Mouse (Mus musculus) layer of hippocampus, adult 11-12 months (tissue): Measurements from ENCODE around the gene Fam173a.

Source experiments
- DNase-seq: peaks from one replicate; pipeline ENCODE4 v3.0.0; 2022; ENCODE audit warnings: low spot score

The Fam173a gene

DNA sequence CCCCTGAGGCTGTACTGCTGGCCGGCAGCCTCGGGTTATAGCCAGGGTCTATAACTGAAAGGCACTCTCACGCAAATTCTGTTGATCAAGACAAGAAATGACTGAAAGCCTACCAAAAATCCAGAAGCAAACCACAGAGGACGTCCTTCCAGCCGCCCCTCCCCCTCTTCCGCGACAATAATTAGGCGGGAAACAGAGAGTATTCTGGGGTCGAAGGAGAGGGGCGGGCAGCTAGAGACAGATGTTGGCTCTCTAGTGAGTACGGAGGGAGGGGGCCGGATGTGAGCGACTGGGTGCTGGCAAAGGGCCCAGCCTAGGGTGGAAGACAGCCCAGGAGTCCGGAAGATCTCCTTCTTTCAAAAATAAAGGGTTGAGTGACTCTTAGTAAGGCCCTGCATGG is at the start of gene Fam173a:
TSS of gene Fam173a (minus strand) at position 287 of the 400 bp plus-strand sequence.
- DNase-seq: peak; percentile 73

DNA sequence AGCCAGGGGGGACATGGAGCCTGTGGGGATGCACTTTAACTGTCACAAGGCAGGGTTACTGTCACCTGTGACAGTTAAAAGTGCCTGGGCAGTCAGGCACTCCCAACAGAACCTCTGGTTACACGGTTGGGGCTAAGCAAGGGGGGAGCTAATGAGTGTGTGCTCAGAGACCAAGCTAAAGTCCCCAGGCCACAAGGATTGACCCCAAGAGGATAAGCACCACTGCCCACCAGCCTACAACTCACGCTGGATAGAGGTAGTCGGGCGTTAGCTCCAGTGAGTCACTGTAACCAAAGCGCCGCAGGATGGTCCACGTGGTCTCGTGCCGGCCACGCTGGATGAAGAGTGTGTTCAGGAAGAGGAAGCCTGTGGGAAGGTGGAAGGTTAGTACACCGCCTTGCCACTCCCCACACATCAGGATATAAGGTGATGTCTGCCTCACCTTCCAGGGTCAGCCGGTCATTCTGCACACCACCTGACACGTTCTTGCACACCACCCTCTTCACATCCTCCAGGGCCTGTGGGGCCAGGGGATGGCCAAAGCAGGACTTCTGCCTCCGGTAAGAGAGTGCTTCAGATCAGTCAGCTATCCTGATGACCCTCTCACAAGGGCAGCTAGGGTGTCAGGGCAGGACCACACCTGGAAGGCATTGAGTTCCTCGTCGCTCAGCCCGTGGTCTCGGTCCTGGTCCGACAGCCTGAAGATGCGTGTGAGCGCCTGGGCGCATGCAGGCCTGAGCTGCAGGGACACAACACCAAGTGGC is 48.6 kb upstream of the Fam173a start, which contains the start of gene Gm20683:
TSS of gene Gm20683 (minus strand) at position 647 of the 764 bp plus-strand sequence.
- no peak for DNase-seq

DNA sequence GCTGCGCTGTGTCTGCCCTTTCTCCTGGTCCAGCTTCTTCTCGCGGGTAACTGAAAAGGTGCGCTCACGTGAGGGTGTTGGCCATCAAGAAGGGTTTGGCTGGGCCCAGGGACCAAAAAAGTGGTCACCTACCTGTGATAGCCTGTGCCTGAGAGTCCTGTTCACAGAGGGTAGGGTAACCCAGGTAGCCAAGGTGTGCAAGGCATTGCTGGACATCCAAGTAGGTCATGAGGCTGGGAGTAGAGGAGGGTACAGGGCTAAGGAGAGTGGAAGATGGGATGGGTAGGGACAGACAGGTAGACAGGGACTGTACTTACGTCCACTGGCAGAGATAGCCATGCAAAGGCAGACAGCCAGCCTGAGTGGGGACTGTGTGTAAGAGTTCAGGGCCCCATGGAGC is 47.8 kb upstream of the Fam173a start:
- no peak for DNase-seq

DNA sequence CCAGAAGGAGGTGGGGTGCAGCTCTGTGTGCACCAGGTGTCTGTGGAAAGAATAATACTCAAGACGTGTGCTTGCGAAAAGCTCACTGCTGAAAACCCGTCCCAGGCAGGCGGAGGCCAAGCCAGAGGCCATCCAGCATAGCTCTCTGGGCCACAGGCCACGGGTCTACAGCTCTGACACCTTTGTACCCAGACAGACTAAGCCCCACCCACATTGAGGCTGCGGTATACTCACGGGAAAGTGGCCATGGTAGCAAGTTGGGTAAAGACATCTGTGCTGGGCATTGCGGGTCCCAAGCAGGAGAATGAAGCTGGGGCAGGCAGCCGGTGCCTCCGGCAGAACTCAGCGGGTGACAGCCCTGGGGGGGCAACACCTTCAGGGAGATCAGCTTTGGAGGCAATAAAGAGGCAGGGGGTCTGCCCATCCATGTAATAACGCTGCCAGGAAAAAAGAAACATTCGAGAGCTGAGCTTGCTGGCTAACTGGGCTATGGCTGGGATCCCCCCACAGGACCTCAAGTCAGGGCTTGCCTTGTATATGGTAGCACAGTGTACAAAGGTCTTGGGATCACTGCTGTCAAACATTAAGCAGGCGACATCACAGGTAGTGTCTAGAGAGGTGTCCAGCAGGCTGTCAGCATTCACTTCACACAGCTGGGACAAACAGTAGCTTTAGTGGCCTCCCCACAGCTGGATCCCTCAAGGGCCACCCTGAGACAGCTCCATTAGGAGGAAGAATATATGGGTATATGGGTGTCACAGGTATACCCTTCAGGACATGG is 46.9 kb upstream of the Fam173a start:
- no peak for DNase-seq

DNA sequence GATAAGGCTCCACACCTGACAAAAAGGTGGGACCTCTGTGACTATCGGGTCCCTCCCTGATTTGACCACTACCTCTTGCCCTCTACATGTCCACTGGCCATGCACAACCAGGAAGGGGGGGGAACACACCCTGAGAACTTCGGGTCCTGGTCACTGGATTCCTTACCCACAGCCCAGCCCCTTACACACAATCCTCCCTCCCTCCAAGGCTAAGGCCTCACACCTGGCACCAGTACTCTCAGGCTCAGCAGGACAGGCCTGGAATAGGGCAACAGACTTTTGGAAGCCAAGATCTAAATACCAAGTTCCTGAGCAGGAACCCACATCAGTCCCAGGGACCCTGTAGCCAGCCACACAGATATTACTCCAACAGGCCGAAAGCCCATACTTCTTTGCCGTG is 46.2 kb upstream of the Fam173a start:
- no peak for DNase-seq

DNA sequence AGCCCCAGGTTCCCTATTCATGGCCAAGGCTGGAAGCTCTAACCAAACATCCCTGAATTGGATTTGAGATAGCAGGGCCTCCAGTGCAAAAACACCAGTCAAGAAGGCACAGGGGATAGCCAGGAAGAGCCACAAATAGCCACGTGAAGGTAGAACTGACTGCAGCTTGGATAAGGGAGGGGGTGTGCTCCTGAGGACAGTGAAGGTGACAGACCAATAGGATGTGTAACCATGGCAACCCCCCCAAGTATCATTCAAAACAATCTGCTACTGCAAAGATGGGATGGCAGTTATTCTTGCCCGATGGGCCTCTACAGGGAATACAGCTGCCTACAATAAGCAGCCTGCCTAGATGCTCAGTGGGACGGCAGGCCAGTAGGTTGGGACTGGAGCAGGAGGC is 44.8 kb upstream of the Fam173a start:
- DNase-seq: no peak

DNA sequence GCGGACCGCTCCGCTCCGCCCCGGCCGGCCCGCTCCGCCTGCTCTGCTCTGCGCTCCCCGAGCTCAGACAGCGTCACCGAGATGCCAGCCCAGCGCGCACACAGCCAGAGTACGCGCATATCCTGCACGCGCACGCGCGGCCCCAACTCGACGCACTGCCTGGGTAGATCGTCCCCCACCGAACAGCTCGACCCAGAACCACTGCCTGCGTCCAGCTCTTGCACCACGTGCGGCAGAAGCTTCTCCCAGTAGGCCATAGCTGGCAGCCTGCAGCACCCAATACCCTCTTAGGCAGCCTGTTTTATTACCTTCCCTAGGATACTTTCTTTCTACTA is 44.3 kb upstream of the Fam173a start, which contains the start of gene Rhbdl1:
TSS of gene Rhbdl1 (minus strand) at position 220 of the 335 bp plus-strand sequence.
- DNase-seq: peak; percentile 86

DNA sequence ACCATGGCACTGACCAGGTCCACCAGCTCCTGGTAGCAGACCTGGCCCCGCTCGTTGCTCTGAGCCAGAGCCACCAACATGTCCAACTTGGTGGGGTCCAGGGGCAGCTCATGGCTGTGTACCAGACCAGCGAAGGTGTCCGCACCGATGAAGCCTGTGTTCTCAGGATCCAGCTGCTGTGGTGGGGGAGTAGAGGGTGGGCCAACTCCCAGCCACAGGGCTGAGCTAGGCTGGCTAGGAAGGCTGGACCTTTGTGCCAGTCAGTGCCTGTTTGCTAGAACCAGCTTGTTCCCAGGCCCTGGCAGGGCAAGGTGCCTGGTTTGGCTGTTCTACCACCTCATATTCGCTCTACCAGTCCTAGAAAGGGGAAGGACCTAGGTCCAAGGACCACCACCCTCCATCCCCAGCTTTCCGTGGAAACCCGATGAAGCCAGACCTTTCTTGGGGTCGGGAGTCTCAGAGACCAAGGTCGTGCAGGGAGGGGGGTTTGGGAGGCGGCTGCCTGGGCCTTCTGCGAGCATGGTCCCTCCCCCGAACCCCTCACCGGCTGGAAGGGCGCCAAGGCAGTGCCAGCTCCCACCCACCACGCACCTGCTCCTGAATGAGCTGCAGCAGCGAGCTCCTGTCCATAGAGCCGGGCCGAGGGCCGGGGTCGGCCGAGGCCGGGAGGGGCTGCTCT is 43.8 kb upstream of the Fam173a start:
- peak; percentile 68 for DNase-seq

DNA sequence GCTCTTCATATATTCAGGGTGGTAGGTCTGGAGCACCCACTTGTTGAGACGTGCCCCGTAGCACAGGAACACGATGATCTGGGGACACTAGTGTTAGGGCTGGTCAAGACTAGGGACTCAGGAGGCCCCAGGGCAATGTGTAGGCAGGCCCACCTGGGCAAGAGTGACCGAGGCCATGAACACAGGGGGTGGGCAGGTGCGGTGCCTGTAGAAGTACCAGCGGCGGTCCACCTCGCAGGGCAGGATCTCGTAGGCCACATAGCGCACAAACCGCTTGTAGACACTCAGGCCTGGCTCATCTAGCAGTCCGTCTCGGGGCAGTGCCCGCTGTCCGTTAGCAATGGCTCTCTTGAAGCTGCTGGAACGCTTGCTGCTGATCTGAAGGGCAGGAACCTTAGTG is 43.1 kb upstream of the Fam173a start:
- no peak for DNase-seq

DNA sequence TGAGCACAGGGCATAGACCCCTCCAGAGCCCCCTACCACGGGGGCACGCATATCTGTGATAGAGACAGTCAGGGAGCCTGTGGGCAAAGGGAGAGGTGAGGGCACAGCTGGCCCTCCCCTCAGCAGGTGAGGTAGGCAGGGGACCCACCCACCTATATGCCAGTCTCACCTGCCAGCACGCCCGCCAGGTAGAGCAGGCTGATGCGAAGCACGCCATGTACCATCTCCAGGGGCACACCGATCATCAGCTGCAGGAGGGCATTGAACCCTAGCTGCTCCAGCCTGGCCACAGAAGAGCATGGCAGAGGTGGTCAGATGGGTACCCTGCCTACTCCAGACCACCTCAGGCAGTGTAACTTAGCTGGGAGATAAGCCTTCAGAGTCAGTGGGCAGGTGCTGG is 42.6 kb upstream of the Fam173a start:
- DNase-seq: no peak

DNA sequence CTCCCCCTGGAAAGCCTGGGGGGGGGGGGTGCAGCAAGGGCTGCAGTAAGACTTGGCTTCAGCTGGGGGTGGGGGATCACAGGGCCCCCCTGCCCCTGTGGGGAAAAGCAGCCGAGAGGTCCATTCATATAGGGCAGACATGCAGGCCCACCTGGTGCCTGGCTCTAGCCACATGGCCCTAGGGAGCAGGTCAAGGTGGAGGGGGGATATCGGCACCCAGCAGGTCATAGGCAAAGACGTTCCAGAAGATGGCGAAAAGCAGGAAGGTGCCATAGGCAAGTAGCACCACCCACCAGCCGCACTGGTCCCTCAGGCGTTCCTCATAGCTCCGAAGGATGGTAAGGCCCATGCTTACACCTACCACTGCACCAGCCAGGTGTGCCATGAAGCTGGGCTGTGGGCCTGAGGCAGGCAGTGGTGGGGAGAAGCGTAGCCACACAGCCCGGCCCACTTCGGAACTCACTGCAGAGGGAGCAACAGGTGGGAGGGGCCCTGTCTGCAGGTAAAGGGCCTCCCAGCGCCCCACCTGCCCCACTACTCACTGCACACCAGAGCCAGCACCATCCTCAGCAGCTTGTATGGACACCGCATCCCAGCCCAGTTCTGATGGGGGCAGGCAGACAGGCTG is 42.0 kb upstream of the Fam173a start:
- no peak for DNase-seq

DNA sequence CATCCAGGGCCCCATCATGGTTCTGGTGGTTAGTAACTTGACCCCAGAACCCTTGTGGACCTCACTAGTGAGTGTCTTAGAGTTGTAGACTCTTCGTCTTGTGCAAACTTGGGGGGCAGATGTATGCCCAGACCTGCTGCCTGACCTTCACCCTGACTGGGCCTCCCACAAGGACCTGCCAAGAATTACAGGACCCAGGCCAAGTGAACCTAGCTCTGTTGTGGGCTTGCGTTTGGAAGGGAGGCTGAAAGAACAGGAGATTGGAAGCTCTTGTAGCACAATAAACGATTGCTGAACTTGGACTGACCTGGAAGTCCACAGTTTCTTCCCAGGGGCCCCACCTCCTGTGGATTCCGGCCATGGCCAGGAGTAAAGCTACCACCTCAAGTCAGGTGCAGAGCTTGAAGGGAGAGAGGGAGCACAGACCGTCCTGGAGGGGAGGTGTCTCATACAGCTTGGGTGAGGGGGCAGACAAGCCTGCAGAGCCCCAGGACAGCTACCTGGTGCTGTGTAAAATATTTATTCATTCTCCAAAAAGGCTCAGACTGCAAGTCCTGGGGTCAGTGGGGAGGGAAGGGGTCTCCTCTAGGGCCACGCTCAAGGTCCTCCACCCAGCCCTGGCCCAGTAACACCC is 41.4 kb upstream of the Fam173a start:
- DNase-seq: no peak

DNA sequence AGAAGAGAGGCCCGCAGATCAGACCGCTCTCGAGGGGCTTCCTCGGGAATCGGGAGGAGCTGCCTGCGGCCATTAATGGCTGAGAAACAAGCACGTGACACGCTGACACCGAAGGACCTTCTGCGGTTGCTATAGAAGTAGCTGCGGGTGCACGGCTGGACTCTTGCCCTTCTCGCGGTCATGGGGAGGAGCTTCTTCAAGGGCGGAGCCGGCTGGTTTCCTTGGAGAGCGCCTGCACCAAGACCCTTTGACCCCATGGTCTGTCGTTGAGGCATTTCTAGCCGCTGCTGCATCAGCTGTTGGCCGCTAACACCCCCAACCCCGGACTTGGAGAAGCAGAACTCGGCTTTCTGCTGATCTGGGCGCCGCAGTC is 40.6 kb upstream of the Fam173a start, which contains the start of gene Stub1:
TSS of gene Stub1 (minus strand) at position 114 of the 373 bp plus-strand sequence.
- peak; percentile 89 for DNase-seq

DNA sequence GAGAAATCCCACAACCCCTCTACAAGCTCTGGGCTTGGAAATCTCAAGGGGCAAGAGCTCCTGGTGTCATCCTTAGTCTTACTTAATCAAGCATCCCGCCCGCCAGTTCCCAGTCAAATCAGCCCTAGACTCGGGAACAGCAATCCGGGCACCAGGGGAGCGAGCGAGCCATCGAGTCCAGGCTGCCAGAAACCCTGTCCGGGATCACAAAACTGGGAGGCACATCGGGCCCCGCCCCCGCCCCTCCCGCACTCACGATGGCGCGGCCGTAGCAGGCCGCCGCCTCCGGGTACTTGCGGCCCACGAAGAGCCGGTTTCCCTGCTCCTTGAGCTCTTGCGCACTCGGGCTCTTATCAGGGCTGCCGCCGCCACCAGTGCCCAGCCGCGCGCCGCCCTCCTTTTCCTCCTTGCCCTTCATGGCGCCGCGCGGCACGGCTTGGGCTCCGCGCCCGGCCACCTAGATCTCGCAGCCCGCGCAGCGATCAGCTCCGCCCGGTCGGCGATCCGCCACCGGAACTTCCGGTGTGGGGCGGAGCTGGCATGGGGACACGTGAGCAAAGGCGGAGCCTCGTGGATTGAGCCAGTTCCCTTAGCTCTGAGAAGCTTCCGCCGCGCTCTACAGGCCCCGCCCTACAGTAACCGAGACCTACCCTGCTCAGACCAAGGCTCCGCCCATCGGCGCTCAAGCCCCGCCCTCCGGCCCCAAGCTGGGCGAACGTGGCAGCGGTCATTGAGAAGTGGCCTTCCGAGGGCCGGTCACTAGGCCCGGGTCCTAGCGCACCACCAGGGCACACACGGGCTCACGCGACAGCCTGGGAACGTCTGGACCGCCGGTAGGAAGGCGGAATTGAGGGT is 40.0 kb upstream of the Fam173a start:
- DNase-seq: peak; percentile 99

DNA sequence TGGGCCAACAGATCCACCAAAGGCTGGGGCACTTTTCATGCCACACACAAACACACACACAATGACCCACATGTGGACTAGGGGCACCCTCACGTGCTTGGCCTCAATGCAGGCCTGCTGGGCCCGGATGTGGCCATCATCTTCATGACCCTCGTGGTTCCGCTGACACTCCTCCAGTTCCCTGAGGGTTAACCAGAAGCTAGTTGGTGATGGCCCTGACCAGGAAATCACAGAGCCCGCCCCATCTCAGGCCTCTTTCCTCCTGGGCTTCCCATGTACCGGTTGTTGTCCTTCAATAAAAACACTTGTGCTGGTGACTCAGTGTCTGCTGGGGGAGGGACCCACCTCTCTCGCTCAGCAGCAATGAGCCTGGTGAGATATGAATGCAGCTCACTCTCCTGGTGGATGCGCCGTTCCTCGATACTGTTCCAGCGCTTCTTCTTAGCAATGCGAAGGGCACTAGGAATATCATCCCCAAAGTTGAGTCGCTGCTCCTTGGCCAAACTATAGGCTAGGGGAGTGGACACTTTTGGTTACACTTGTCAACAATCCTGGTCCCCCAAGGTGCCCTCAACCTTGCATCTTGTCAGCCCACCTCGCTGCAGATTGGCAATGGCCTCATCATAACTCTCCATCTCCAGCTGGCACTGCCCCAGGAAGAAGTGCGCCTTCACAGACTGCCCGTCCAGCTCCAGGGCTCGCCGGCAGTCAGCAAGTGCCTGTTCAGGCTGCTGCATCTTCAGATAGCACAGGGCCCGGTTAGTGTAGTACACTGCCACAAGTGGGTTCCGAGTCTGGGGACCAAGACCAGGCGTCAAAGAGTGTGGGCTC is 39.0 kb upstream of the Fam173a start:
- no peak for DNase-seq

DNA sequence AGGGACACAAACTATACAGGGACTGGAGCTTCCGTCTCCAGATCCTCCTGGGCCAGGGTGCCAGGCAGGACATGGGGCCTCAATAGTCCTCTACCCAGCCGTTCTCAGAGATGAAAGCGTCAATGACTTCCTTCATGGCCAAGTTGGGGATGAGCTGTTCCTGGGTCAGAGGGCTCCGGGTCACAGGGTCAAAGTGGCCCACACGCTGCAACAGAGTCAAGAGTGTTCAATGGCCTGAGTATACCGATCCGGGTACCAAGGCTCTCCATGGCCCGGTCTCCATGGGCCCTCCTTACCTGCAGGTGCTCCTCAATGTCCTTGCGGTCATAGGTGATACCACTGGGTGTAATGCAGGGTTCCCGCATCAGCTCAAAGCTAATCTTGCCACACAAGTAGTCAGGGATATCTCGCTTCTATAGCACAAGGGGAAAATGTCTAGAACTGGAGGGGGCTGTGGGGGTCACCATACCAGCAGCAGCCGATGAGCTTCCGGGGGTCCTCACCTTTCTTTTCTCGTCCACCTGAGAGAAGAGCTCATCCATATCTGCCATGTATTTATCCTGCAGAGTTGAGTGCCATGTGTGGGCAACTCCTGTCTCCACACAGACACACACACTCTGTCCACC is 38.2 kb upstream of the Fam173a start:
- no peak for DNase-seq

DNA sequence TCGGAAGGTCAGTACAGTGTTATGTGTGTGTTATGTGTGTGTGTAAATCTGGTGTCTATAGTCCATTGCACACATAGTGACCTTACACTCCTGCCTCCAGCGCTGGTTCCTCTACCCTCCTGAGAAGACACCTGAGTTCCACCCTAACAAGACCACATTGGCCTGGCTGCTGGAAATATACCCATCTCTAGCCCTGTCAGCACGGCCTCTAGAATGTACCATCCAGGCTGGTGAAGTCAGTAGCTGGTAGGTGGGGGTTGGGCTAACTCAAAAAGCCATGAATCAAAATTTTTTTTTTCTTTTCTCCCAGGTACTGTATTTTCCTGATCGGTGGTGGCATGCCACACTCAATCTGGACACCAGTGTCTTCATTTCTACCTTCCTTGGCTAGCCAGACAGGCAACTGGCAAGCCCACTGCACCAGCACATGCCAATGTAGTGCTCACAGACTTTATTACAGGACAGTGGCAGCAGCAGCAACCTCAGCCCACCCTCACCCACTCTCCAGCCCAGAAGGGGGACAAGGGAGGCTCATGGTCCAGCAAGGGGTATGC is 37.6 kb upstream of the Fam173a start:
- DNase-seq: no peak

DNA sequence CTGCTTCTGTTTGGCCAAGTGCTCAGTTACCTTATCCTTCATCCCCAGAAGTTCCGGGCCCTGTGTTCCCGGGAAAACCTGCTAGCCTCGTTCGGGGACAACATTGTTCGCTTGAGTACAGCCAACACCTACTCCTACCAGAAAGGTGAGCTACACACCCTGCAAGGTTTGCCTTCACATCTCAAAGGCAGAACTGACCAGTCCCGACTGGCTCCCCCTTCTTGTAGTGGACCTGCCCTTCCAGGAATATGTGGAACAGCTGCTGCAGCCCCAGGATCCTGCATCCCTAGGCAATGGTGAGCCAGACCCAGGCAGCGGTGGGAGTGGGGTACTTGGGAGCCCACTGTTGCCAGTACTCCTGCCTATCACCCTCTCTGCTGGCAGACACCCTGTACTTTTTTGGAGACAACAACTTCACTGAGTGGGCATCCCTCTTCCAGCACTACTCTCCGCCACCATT is 36.9 kb upstream of the Fam173a start:
- DNase-seq: no peak
